Mouse (Mus musculus) brain, embryonic 14.5 days (tissue): ENCODE data around the gene Olfr67.
"Not testable (repeated sequence)": the region's sequence is repeated elsewhere in the genome, so short reads cannot be mapped to it uniquely, and the experiment has no call there.

Experiments
- CTCF ChIP-seq: fragments of 200-500 bp; IDR thresholded peaks from 2 replicates; pipeline ENCODE4 v1.5.1; 2012; ENCODE audit warnings: inconsistent platforms, mild to moderate bottlenecking, moderate library complexity, borderline replicate concordance; ENCODE audit not compliant: insufficient read depth, insufficient read length; ENCODE audit errors: extremely low read depth
- POLR2A ChIP-seq: fragments of 200-500 bp; IDR thresholded peaks from 2 replicates; pipeline ENCODE4 v1.6.1; 2012; ENCODE audit warnings: mild to moderate bottlenecking, inconsistent platforms, borderline replicate concordance; ENCODE audit not compliant: poor library complexity, insufficient read depth, insufficient read length, severe bottlenecking; ENCODE audit errors: extremely low read depth

- not testable (repeated sequence) for TF ChIP-seq CTCF, POLR2A
These were observed 29.4 kb downstream of the Olfr67 start for GRCm38 (mm10) chr7:103762212-103762611.
